ENCODE assay signal across 10 mouse cellular contexts in genomic region chr2:35232595-35233445, GRCm38 (mm10). TPM values are rescaled to one million over a fixed set of nuclear protein-coding genes. Genes with fewer than 3 reads are reported as not detected.
A peak's percentile ranks its signal among the peaks of the same experiment; 100 is the strongest.
DNase-seq lines count a peak whose midpoint lies in the region; ATAC-seq lines count a peak whose summit lies in the region.
"Had no signal": no experiment of that assay in that cellular context is flagged by ENCODE, and none has a peak within 500 bp of the region (broad histone marks: within the 10 kb centered on the region; RNA-seq: fewer than 3 reads in every experiment).

No protein-coding gene starts in this region.

- intact Hi-C loops in left cerebral cortex, postnatal 25 days (cut with DNase I), result no loop called here

- H3K9me3 ChIP-seq in heart, embryonic 11.5 days (replicated peaks; ENCODE audit: control insufficient read depth, low read length), result no peaks in the 10 kb centered on the region
- H3K9me3 ChIP-seq in kidney, embryonic 15.5 days (replicated peaks), result no peaks in the 10 kb centered on the region
- H3K9me3 ChIP-seq: limb, embryonic 10.5 days had no signal

- peaks cover 21% of the 10 kb centered on the region for H3K4me1 ChIP-seq in heart, embryonic 11.5 days (ENCODE audit: control insufficient read depth, insufficient read depth, low read length)
- H3K4me1 ChIP-seq in kidney, embryonic 15.5 days, result peaks cover 17% of the 10 kb centered on the region

- ATAC-seq in heart, embryonic 11.5 days (replicated peaks; ENCODE audit: insufficient number of reproducible peaks, low FRiP score, low TSS enrichment), result no peak
- peak; percentile 71 for ATAC-seq in megakaryocyte, adult 5-6 weeks (ENCODE audit: poor library complexity, severe bottlenecking)
- ATAC-seq in kidney, embryonic 15.5 days (replicated peaks; ENCODE audit: low FRiP score), result no peak
- ATAC-seq: Patski had no signal

- no peak for DNase-seq in heart, adult 18-20 months
- DNase-seq in spleen, postnatal 36 days (ENCODE audit: low spot score in 2 of 2), result peak; percentile 24 to 58
- DNase-seq in spleen, postnatal 10 days (ENCODE audit: low spot score in 2 of 2), result no peak
- DNase-seq in left cerebral cortex, postnatal 25 days (ENCODE audit: low spot score in 2 of 2), result no peak
- DNase-seq in gastrocnemius, adult 18-20 months (ENCODE audit: low spot score), result no peak

- H3K27me3 ChIP-seq in heart, embryonic 11.5 days (ENCODE audit: control insufficient read depth, insufficient read depth, low read length), result no peaks in the 10 kb centered on the region
- no peaks in the 10 kb centered on the region for H3K27me3 ChIP-seq in kidney, embryonic 15.5 days
- H3K27me3 ChIP-seq: Patski had no signal

- H3K4me3 ChIP-seq in heart, embryonic 11.5 days (ENCODE audit: low read depth, low read length), result no peak overlapping the region
- no peak overlapping the region for H3K4me3 ChIP-seq in kidney, embryonic 15.5 days (replicated peaks)
- H3K4me3 ChIP-seq: limb, embryonic 10.5 days had no signal

- WGBS in heart, embryonic 11.5 days (ENCODE audit: insufficient replicate concordance), result 58% methylated on average over 17 of the region's 17 CpGs
- 77% methylated on average over 17 of the region's 17 CpGs for WGBS in kidney, embryonic 15.5 days

- H3K4me2 ChIP-seq in heart, embryonic 11.5 days, result no peak overlapping the region
- H3K4me2 ChIP-seq in kidney, embryonic 15.5 days, result no peak overlapping the region

- no peaks in the 10 kb centered on the region for H3K36me3 ChIP-seq in heart, embryonic 11.5 days (ENCODE audit: control insufficient read depth, insufficient read depth, low read length)
- H3K36me3 ChIP-seq in kidney, embryonic 15.5 days, result no peaks in the 10 kb centered on the region
- H3K36me3 ChIP-seq: limb, embryonic 10.5 days had no signal

- peak overlapping the region; percentile 32; the same call in 1 of the 2 replicates for H3K27ac ChIP-seq in heart, embryonic 11.5 days (ENCODE audit: low read depth, low read length)
- no peak overlapping the region for H3K27ac ChIP-seq in kidney, embryonic 15.5 days
- H3K27ac ChIP-seq: limb, embryonic 10.5 days had no signal

- H3K9ac ChIP-seq in heart, embryonic 11.5 days (ENCODE audit: low read depth, low read length), result no peak overlapping the region
- no peak overlapping the region for H3K9ac ChIP-seq in kidney, embryonic 15.5 days

RNA-seq across cellular contexts. Expression of gene Gsn, which starts 23.4 kb away (rescaled TPM):
- 116 and 132 TPM in 2 replicates for polyA plus RNA-seq in heart, embryonic 11.5 days (2014; fragmentation: Nextera tagmentation; extraction: Ambion mirVana)
- 100 to 1,000 TPM; 742 to 802 TPM for total RNA-seq in heart, adult 18-20 months (2021)
- 54.1 and 69.6 TPM in 2 replicates for total RNA-seq in megakaryocyte, adult 5-6 weeks (2015)
- total RNA-seq in megakaryocyte, adult 5-6 weeks (2017), result 90.9 and 98.1 TPM in 2 replicates
- 10 to 100 TPM; 63.5 to 75.4 TPM for total RNA-seq in left cerebral cortex, postnatal 25 days (2021)
- 129 and 144 TPM in 2 replicates for polyA plus RNA-seq in kidney, embryonic 15.5 days (2015; fragmentation: Nextera tagmentation; extraction: Ambion mirVana)
- total RNA-seq in gastrocnemius, adult 18-20 months (2021), result 100 to 1,000 TPM; 526 to 574 TPM

RNA-seq across cellular contexts. Expression of gene Rab14, which starts 31.9 kb away (rescaled TPM):
- polyA plus RNA-seq in heart, embryonic 11.5 days (2014; fragmentation: Nextera tagmentation; extraction: Ambion mirVana), result 212 and 239 TPM in 2 replicates
- 100 to 1,000 TPM; 128 to 136 TPM for total RNA-seq in heart, adult 18-20 months (2021)
- total RNA-seq in megakaryocyte, adult 5-6 weeks (2015), result 153 and 167 TPM in 2 replicates
- total RNA-seq in megakaryocyte, adult 5-6 weeks (2017), result 134 and 137 TPM in 2 replicates
- 100 to 1,000 TPM; 235 to 237 TPM for total RNA-seq in left cerebral cortex, postnatal 25 days (2021)
- 342 and 349 TPM in 2 replicates for polyA plus RNA-seq in kidney, embryonic 15.5 days (2015; fragmentation: Nextera tagmentation; extraction: Ambion mirVana)
- 10 to 100 TPM; 77.0 to 84.0 TPM for total RNA-seq in gastrocnemius, adult 18-20 months (2021)

Comparison
In these comparisons a context has a peak if more than half of its experiments do, and no peak if none do; other contexts are left out.
1. DNase-seq: peak in spleen, postnatal 36 days (2 of 2); none in heart, adult 18-20 months (0 of 2), spleen, postnatal 10 days (0 of 2), left cerebral cortex, postnatal 25 days (0 of 2) and gastrocnemius, adult 18-20 months (single experiment).
2. RNA of gene Gsn, which starts 23.4 kb away (total RNA-seq): 742 to 802 TPM in heart, adult 18-20 months and 526 to 574 TPM in gastrocnemius, adult 18-20 months; 54.1 to 98.1 TPM in megakaryocyte, adult 5-6 weeks and 63.5 to 75.4 TPM in left cerebral cortex, postnatal 25 days; every median in the first group is over 4 times any median in the second.